8 mouse cellular contexts compared by ENCODE assay signal in genomic region chr5:25654578-25654987, GRCm38 (mm10). TPM values are rescaled to one million over a fixed set of nuclear protein-coding genes. Genes with fewer than 3 reads are reported as not detected.
DNase-seq lines count a peak whose midpoint lies in the region; ATAC-seq and TF ChIP-seq lines count a peak whose summit lies in the region.

No protein-coding gene starts in this region.

- WGBS in cerebellum, adult 2 months, result 25% methylated on average over 14 of the region's 14 CpGs
- 8% methylated on average over 14 of the region's 14 CpGs for WGBS in limb, embryonic 14.5 days
- WGBS in stomach, postnatal 0 days, result 12% methylated on average over 14 of the region's 14 CpGs

- no peaks in the 10 kb centered on the region for H3K36me3 ChIP-seq in limb, embryonic 14.5 days (ENCODE audit: control insufficient read depth, insufficient read depth, low read length)
- H3K36me3 ChIP-seq in stomach, postnatal 0 days (ENCODE audit: control insufficient read depth, insufficient read depth, low read length), result no peaks in the 10 kb centered on the region

- peak; percentile 28 to 34 for DNase-seq in cerebellum, postnatal 10 days
- DNase-seq in cerebellum, adult 2 months, result no peak
- peak; percentile 14 for DNase-seq in right cerebral cortex, postnatal 4 days
- DNase-seq in right cerebral cortex, postnatal 36 days (ENCODE audit: low spot score in 2 of 2), result no peak
- no peak for DNase-seq in limb, embryonic 14.5 days (ENCODE audit: low spot score)
- peak; percentile 37 for DNase-seq in stomach, postnatal 0 days (ENCODE audit: low spot score)
- DNase-seq in adrenal gland, postnatal 14 days, result no peak

- peak overlapping the region; percentile 30 for H3K4me2 ChIP-seq in limb, embryonic 14.5 days (replicated peaks; ENCODE audit: low read depth, low read length, severe bottlenecking)
- H3K4me2 ChIP-seq in stomach, postnatal 0 days (replicated peaks; ENCODE audit: low read depth), result peak overlapping the region; percentile 38

- no peaks in the 10 kb centered on the region for H3K9me3 ChIP-seq in limb, embryonic 14.5 days (ENCODE audit: control insufficient read depth, low read length)
- no peaks in the 10 kb centered on the region for H3K9me3 ChIP-seq in stomach, postnatal 0 days (ENCODE audit: control insufficient read depth, low read length)

- H3K27ac ChIP-seq in cerebellum, adult 2 months (ENCODE audit: insufficient read depth, low read length), result no peak overlapping the region
- H3K27ac ChIP-seq in limb, embryonic 14.5 days (replicated peaks; ENCODE audit: low read depth, low read length), result no peak overlapping the region
- H3K27ac ChIP-seq in stomach, postnatal 0 days (replicated peaks), result no peak overlapping the region

- no peaks in the 10 kb centered on the region for H3K4me1 ChIP-seq in cerebellum, adult 2 months (ENCODE audit: control insufficient read depth, insufficient read depth, low read length)
- H3K4me1 ChIP-seq in limb, embryonic 14.5 days (ENCODE audit: control insufficient read depth, insufficient read depth, low read length), result 0 out of 2 replicates have a peak, but pooled peaks cover 4% of the 10 kb centered on the region
- H3K4me1 ChIP-seq in stomach, postnatal 0 days (replicated peaks; ENCODE audit: control insufficient read depth, insufficient read depth), result no peaks in the 10 kb centered on the region

- no peak for TF ChIP-seq POLR2A in cerebellum, adult 2 months (IDR thresholded peaks at IDR 0.05; ENCODE audit: borderline replicate concordance, insufficient read depth, low read length)
- no peak for TF ChIP-seq POLR2A in limb, embryonic 14.5 days (IDR thresholded peaks at IDR 0.05; ENCODE audit: borderline replicate concordance, extremely low read depth, insufficient read depth, insufficient read length)

- TF ChIP-seq CTCF in cerebellum, adult 2 months (IDR thresholded peaks at IDR 0.05; ENCODE audit: borderline replicate concordance, insufficient read depth, low read depth, low read length), result no peak
- TF ChIP-seq CTCF in stomach, postnatal 0 days (IDR thresholded peaks at IDR 0.05; ENCODE audit: low read depth), result no peak

- TF ChIP-seq EP300 in stomach, postnatal 0 days (optimal IDR thresholded peaks at IDR 0.05), result no peak

- no peak overlapping the region for H3K4me3 ChIP-seq in cerebellum, adult 2 months (replicated peaks; ENCODE audit: insufficient read depth, low read depth, low read length)
- no peak overlapping the region for H3K4me3 ChIP-seq in limb, embryonic 14.5 days (replicated peaks; ENCODE audit: low read length)
- no peak overlapping the region; the same call in 1 of the 2 replicates for H3K4me3 ChIP-seq in stomach, postnatal 0 days (ENCODE audit: low read depth, low read length)

- H3K27me3 ChIP-seq in cerebellum, adult 2 months (ENCODE audit: control insufficient read depth, insufficient read depth, low read length), result no peaks in the 10 kb centered on the region
- no peaks in the 10 kb centered on the region for H3K27me3 ChIP-seq in limb, embryonic 14.5 days (ENCODE audit: control insufficient read depth, insufficient read depth, low read length)
- no peaks in the 10 kb centered on the region for H3K27me3 ChIP-seq in stomach, postnatal 0 days (ENCODE audit: control insufficient read depth, insufficient read depth, low read length)

- ATAC-seq in limb, embryonic 14.5 days (ENCODE audit: low FRiP score, low read depth), result no peak; the same call in 1 of the 2 replicates
- no peak for ATAC-seq in stomach, postnatal 0 days (ENCODE audit: low FRiP score, low TSS enrichment)
- ATAC-seq in megakaryocyte-erythroid progenitor cell, adult 5-6 weeks (replicated peaks; ENCODE audit: low FRiP score, low TSS enrichment, poor library complexity, severe bottlenecking), result no peak

- no peak overlapping the region for H3K9ac ChIP-seq in limb, embryonic 14.5 days (ENCODE audit: low read depth, low read length, severe bottlenecking)
- H3K9ac ChIP-seq in stomach, postnatal 0 days (ENCODE audit: low read length), result no peak overlapping the region

RNA-seq across cellular contexts. Expression of gene Xrcc2, which starts 51.0 kb away (rescaled TPM):
- 9.6 and 10.4 TPM in 2 replicates for polyA plus RNA-seq in cerebellum, adult 2 months (2012; rRNA removed)
- polyA plus RNA-seq in limb, embryonic 14.5 days (2012; rRNA removed), result 11.7 and 14.1 TPM in 2 replicates
- 3.1 and 4.4 TPM in 2 replicates for polyA plus RNA-seq in limb, embryonic 14.5 days (2014; fragmentation: Nextera tagmentation; extraction: Ambion mirVana)
- polyA plus RNA-seq in stomach, postnatal 0 days (2015; fragmentation: Nextera tagmentation; extraction: Ambion mirVana), result 2.1 and 2.3 TPM in 2 replicates
- 18.5 and 31.4 TPM in 2 replicates for total RNA-seq in megakaryocyte-erythroid progenitor cell, adult 5-6 weeks (2014; fragmentation: Nextera tagmentation)
- 12.3 and 14.3 TPM in 2 replicates for total RNA-seq in megakaryocyte-erythroid progenitor cell, adult 5-6 weeks (2017)
- 5.1 and 6.0 TPM in 2 replicates for total RNA-seq in adrenal gland, postnatal 14 days (2021)

Comparison
In these comparisons a context has a peak if more than half of its experiments do, and no peak if none do; other contexts are left out.
1. DNase-seq: peak in cerebellum, postnatal 10 days (2 of 2), right cerebral cortex, postnatal 4 days (single experiment) and stomach, postnatal 0 days (single experiment); none in cerebellum, adult 2 months (0 of 2), right cerebral cortex, postnatal 36 days (0 of 2), limb, embryonic 14.5 days (single experiment) and adrenal gland, postnatal 14 days (single experiment).